Mouse (Mus musculus) C2C12 (cell line): ENCODE measurements at regions not wholly inside any gene's neighbourhood (a gene's known extent, or its start where the extent isn't known, plus 50 kb on each side); places are given as distances from the start of the nearest gene placed in this dataset.

Experiments used
- CEBPB ChIP-seq: IDR thresholded peaks from one replicate; pipeline ENCODE4 v1.6.1; 2011; ENCODE audit warnings: low read depth, mild to moderate bottlenecking, control low read depth, moderate library complexity
- CTCF ChIP-seq: IDR thresholded peaks from one replicate; pipeline ENCODE4 v1.5.1; 2011; ENCODE audit not compliant: control insufficient read depth, insufficient read depth, insufficient read length
- FOSL1 ChIP-seq: IDR thresholded peaks from one replicate; pipeline ENCODE4 v1.8.0; 2011; ENCODE audit warnings: mild to moderate bottlenecking, low read length; ENCODE audit not compliant: poor library complexity, insufficient read depth, severe bottlenecking
- MAX ChIP-seq: IDR thresholded peaks from one replicate; pipeline ENCODE4 v1.6.1; 2011; ENCODE audit warnings: mild to moderate bottlenecking, control low read depth
- MYOD1 ChIP-seq: IDR thresholded peaks from one replicate; pipeline ENCODE4 v1.6.1; 2011; ENCODE audit warnings: low read depth; ENCODE audit not compliant: control insufficient read depth, insufficient read length
- MYOG ChIP-seq: IDR thresholded peaks from one replicate; pipeline ENCODE4 v1.6.1; 2011; ENCODE audit not compliant: control insufficient read depth, insufficient read length; ENCODE audit errors: extremely low read depth
- USF1 ChIP-seq: IDR thresholded peaks from one replicate; pipeline ENCODE4 v1.6.1; 2011; ENCODE audit warnings: low read depth, mild to moderate bottlenecking, control low read depth, moderate library complexity

- no peak for TF ChIP-seq CTCF
- no peak for TF ChIP-seq MAX
- TF ChIP-seq USF1 = no peak
- no peak for TF ChIP-seq MYOD1
- no peak for TF ChIP-seq FOSL1
- no peak for TF ChIP-seq CEBPB
- TF ChIP-seq MYOG = no peak
These were observed 244.2 kb upstream of the Ppargc1a start for GRCm38 (mm10) chr5:51811728-51812127.
